Mouse (Mus musculus): ENCODE measurements around the gene Rpl37a. TPM values are rescaled to one million over a fixed set of nuclear protein-coding genes. Genes with fewer than 3 reads are reported as not detected.

The Rpl37a gene
- polyA plus RNA-seq, 1 experiment from 2014 or later: 1,456 TPM

DNA sequence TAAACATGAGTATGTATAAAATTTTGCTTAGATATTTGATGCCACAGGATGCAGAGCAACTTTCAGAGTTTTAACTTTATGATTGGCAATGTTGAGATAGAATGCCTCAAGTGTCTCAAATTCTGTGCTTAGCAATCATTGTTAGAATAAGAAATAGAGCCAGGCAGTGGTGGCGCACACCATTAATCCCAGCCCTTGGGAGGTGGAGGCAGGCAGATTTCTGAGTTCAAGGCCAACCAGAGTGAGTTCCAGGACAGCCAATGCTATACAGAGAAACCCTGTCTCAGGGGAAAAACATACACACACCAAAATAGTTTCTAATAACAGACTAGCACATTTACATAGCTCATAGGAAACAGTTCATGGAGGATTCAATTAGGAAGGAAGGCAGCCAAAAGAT lies 4.0 kb downstream of the Rpl37a start:
- H3K4me1 ChIP-seq (replicated peaks; ENCODE audit: control insufficient read depth, insufficient read depth, low read length): peaks cover 2% of the 10 kb centered on the region; the same call in 1 of the 2 replicates
- no peak overlapping the region for H3K9ac ChIP-seq (ENCODE audit: low read length)
- H3K27me3 ChIP-seq (ENCODE audit: control insufficient read depth, insufficient read depth, low read length): no peaks in the 10 kb centered on the region
- no peak overlapping the region for H3K27ac ChIP-seq (ENCODE audit: low read depth, low read length)
- no peaks in the 10 kb centered on the region; the same call in 1 of the 2 replicates for H3K36me3 ChIP-seq (ENCODE audit: control insufficient read depth, insufficient read depth, low read length)
- H3K4me3 ChIP-seq (ENCODE audit: low read depth, low read length): no peak overlapping the region
- no peak for ATAC-seq (replicated peaks; ENCODE audit: low FRiP score)
- no peaks in the 10 kb centered on the region for H3K9me3 ChIP-seq (ENCODE audit: control insufficient read depth, low read length)
- no peak for DNase-seq (ENCODE audit: low spot score)
- no peak overlapping the region for H3K4me2 ChIP-seq (ENCODE audit: low read depth, low read length, severe bottlenecking)
- 96% methylated on average over 1 of the region's 1 CpGs for WGBS

DNA sequence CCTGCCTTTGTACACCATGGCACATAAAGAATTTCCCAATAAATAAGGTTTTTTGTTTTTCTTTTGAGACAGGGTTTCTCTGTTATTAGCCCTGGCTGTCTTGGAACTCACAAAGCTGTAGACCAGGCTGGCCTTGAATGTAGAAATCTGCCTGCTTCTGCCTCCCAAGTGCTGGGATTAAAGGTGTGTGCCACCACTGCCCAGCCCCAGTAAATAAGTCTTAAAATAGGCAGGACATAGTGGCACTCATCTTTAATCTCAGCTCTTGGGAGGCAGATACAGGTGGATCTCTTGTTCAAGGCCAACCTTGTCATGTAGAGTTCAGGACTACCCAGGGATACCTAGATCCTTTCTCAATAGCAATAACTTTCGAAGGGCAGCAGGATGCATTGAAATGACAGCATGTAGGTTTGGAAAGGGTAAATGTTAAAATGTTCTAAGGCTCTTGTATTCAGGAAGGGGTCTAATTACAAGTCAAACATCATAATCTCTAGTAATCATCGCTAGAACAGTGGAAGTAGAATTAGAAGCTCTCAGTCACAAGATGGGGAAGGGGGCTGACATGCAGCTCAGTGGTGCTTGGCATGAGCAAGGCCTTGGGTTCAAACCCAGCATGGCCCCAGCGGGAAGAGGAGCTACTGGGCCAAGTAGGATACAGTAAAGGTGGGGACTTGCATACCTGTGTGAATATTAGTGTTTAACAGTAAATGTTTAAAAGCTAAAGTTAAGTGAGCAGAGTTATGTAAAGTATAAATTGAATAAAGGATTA lies 4.7 kb downstream of the Rpl37a start:
- Histone ChIP-seq H3K27ac (ENCODE audit: low read depth, low read length) (no peak overlapping the region), H3K4me3 (ENCODE audit: low read depth, low read length) (no peak overlapping the region), H3K9me3 (ENCODE audit: control insufficient read depth, low read length) (no peaks in the 10 kb centered on the region), H3K27me3 (ENCODE audit: control insufficient read depth, insufficient read depth, low read length) (no peaks in the 10 kb centered on the region), H3K4me2 (ENCODE audit: low read depth, low read length, severe bottlenecking) (no peak overlapping the region), H3K36me3 (ENCODE audit: control insufficient read depth, insufficient read depth, low read length) (no peaks in the 10 kb centered on the region; the same call in 1 of the 2 replicates), H3K4me1 (replicated peaks; ENCODE audit: control insufficient read depth, insufficient read depth, low read length) (peaks cover 6% of the 10 kb centered on the region; the same call in 1 of the 2 replicates), H3K9ac (ENCODE audit: low read length) (no peak overlapping the region)
- no peak for DNase-seq (ENCODE audit: low spot score)
- ATAC-seq (replicated peaks; ENCODE audit: low FRiP score): no peak
- WGBS: 76% methylated on average over 3 of the region's 3 CpGs

DNA sequence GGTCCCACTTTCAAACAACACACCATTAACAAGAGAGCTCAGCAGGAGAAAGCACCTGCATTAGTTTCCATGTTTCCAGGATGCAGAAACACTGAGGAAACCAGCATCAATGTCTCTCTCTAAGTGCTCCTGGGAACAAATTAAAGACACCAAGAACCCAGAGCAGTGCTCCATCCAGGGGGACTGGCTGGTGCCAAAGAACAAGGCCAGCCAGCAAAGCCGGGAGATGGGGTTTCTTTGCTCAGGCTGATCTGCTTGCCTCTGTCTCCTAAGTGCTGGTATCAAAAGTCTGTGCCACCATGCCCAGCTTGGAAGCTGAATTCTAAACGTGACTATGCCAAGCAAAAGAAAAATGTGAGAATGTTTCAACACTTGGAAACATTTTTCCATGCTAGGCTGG lies 5.3 kb downstream of the Rpl37a start:
- ATAC-seq (replicated peaks; ENCODE audit: low FRiP score) (no peak), DNase-seq (ENCODE audit: low spot score) (no peak)
- 63% methylated on average over 2 of the region's 2 CpGs for WGBS
- Histone ChIP-seq H3K27ac (ENCODE audit: low read depth, low read length) (no peak overlapping the region), H3K9ac (ENCODE audit: low read length) (no peak overlapping the region), H3K4me1 (replicated peaks; ENCODE audit: control insufficient read depth, insufficient read depth, low read length) (peaks cover 6% of the 10 kb centered on the region; the same call in 1 of the 2 replicates), H3K27me3 (ENCODE audit: control insufficient read depth, insufficient read depth, low read length) (no peaks in the 10 kb centered on the region), H3K4me2 (ENCODE audit: low read depth, low read length, severe bottlenecking) (no peak overlapping the region), H3K9me3 (ENCODE audit: control insufficient read depth, low read length) (no peaks in the 10 kb centered on the region), H3K4me3 (ENCODE audit: low read depth, low read length) (no peak overlapping the region), H3K36me3 (ENCODE audit: control insufficient read depth, insufficient read depth, low read length) (no peaks in the 10 kb centered on the region; the same call in 1 of the 2 replicates)

DNA sequence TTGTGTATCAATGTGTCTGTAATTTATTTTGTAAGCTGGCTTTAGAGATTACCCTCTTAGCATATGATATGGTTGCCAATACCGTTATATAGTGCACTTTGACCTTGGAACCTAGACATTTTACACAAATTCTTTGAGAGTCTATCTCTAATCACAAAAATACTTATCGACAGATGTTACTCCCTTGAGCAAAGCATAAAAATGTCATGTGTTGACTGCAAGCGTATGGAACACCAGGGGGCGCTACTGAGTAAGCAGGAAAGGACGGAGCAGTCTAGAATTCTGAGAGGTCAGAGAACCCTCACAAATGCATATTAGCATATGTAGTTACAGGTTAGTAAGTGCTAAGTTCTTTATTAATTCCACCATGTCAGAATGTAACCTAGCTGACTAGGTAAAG lies 5.8 kb downstream of the Rpl37a start:
- Histone ChIP-seq H3K27ac (ENCODE audit: low read depth, low read length) (no peak overlapping the region), H3K9me3 (ENCODE audit: control insufficient read depth, low read length) (no peaks in the 10 kb centered on the region), H3K9ac (ENCODE audit: low read length) (no peak overlapping the region), H3K36me3 (ENCODE audit: control insufficient read depth, insufficient read depth, low read length) (no peaks in the 10 kb centered on the region; the same call in 1 of the 2 replicates), H3K27me3 (ENCODE audit: control insufficient read depth, insufficient read depth, low read length) (no peaks in the 10 kb centered on the region), H3K4me2 (ENCODE audit: low read depth, low read length, severe bottlenecking) (no peak overlapping the region), H3K4me3 (ENCODE audit: low read depth, low read length) (no peak overlapping the region), H3K4me1 (replicated peaks; ENCODE audit: control insufficient read depth, insufficient read depth, low read length) (peaks cover 6% of the 10 kb centered on the region; the same call in 1 of the 2 replicates)
- DNase-seq (ENCODE audit: low spot score) (peak; percentile 88), ATAC-seq (replicated peaks; ENCODE audit: low FRiP score) (peak; percentile 36; the same call in 1 of the 2 replicates)
- 15% methylated on average over 5 of the region's 5 CpGs for WGBS

DNA sequence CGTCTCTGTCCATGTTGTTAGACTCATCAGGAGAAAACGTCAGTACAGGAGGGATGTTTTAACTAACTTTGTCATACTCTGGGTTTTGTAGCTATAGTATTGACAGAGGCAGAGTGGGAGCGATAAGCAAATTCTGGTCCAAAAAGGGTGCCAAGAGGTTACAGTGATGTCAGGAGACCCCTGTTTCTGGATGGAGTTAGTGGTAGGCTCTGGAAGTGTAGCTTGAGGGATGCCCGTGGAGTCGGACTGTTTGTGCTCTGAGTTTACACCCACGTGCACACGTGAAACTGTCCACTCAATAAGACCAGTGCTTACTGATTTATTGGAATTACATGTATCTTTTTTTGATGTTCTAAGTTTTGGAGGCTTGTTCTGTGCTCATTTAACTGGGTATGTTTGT lies 6.5 kb downstream of the Rpl37a start:
- no peak overlapping the region for H3K4me3 ChIP-seq (ENCODE audit: low read depth, low read length)
- no peaks in the 10 kb centered on the region for H3K27me3 ChIP-seq (ENCODE audit: control insufficient read depth, insufficient read depth, low read length)
- no peak overlapping the region for H3K4me2 ChIP-seq (ENCODE audit: low read depth, low read length, severe bottlenecking)
- DNase-seq (ENCODE audit: low spot score) (no peak), ATAC-seq (replicated peaks; ENCODE audit: low FRiP score) (no peak)
- H3K27ac ChIP-seq (ENCODE audit: low read depth, low read length): no peak overlapping the region
- WGBS: 89% methylated on average over 7 of the region's 7 CpGs
- H3K36me3 ChIP-seq (ENCODE audit: control insufficient read depth, insufficient read depth, low read length): no peaks in the 10 kb centered on the region; the same call in 1 of the 2 replicates
- peaks cover 6% of the 10 kb centered on the region; the same call in 1 of the 2 replicates for H3K4me1 ChIP-seq (replicated peaks; ENCODE audit: control insufficient read depth, insufficient read depth, low read length)
- H3K9ac ChIP-seq (ENCODE audit: low read length): no peak overlapping the region
- H3K9me3 ChIP-seq (ENCODE audit: control insufficient read depth, low read length): no peaks in the 10 kb centered on the region

DNA sequence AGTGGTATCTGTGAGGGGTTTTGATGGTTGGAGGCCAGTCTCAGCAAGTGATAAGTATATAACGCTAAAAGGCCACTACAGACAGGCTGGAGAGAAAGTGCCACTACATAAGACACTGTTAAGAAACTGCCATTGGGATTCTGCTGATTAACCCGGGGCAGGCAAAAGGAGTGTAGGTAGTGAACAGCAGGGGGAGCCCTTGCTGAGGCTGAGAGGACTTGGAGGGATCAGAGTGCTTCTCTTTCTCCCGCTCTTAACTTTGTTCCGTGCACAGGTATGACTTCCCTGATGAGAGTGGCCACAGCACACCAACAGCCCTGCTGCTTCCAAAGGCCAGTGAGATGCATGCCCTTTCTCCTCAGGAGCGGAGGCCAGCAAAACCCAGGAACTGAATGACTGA lies 7.8 kb downstream of the Rpl37a start:
- Histone ChIP-seq H3K9ac (ENCODE audit: low read length) (no peak overlapping the region), H3K4me1 (replicated peaks; ENCODE audit: control insufficient read depth, insufficient read depth, low read length) (peaks cover 3% of the 10 kb centered on the region; the same call in 1 of the 2 replicates), H3K4me3 (ENCODE audit: low read depth, low read length) (no peak overlapping the region), H3K4me2 (ENCODE audit: low read depth, low read length, severe bottlenecking) (no peak overlapping the region), H3K27me3 (ENCODE audit: control insufficient read depth, insufficient read depth, low read length) (no peaks in the 10 kb centered on the region), H3K9me3 (ENCODE audit: control insufficient read depth, low read length) (no peaks in the 10 kb centered on the region), H3K36me3 (ENCODE audit: control insufficient read depth, insufficient read depth, low read length) (no peaks in the 10 kb centered on the region; the same call in 1 of the 2 replicates), H3K27ac (ENCODE audit: low read depth, low read length) (no peak overlapping the region)
- ATAC-seq (replicated peaks; ENCODE audit: low FRiP score) (peak; percentile 74), DNase-seq (ENCODE audit: low spot score) (peak; percentile 85)
- 19% methylated on average over 5 of the region's 5 CpGs for WGBS

DNA sequence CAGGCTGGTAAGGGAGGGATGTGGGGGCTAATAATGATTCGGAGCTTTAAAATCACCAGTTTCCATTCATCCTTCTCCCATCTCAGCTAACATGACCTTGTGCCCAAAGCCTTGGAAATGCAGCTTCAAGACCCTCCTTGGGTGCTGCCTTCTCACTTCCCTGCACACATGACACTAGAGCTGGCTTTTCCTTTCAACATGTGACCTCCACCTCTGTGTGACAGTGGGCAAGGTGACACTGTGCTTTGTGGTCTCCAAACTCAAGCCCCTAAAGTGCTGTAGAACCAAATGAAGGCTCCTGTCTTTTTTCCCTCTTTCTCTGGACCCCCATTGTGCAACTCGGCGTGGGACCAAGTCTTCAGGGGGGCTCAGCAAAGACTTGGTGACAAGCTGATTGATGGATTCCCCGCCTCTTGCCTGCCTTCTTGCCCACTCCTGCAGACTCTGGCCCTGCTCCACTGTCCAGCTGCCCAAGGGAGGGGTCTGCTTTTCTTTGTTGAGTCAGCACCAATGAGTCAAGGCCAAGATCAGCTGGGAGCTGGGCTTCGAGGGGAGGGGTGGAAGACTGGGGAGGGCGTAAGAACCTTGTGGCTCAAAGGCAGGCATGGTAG lies 9.1 kb downstream of the Rpl37a start:
- Histone ChIP-seq H3K4me1 (replicated peaks; ENCODE audit: control insufficient read depth, insufficient read depth, low read length) (peaks cover 3% of the 10 kb centered on the region; the same call in 1 of the 2 replicates), H3K27me3 (ENCODE audit: control insufficient read depth, insufficient read depth, low read length) (no peaks in the 10 kb centered on the region), H3K9ac (ENCODE audit: low read length) (no peak overlapping the region), H3K4me2 (ENCODE audit: low read depth, low read length, severe bottlenecking) (no peak overlapping the region), H3K36me3 (ENCODE audit: control insufficient read depth, insufficient read depth, low read length) (no peaks in the 10 kb centered on the region), H3K9me3 (ENCODE audit: control insufficient read depth, low read length) (no peaks in the 10 kb centered on the region), H3K27ac (ENCODE audit: low read depth, low read length) (no peak overlapping the region), H3K4me3 (ENCODE audit: low read depth, low read length) (no peak overlapping the region)
- DNase-seq (ENCODE audit: low spot score): no peak
- ATAC-seq (replicated peaks; ENCODE audit: low FRiP score): no peak
- 47% methylated on average over 6 of the region's 6 CpGs for whole genome bisulfite sequencing

DNA sequence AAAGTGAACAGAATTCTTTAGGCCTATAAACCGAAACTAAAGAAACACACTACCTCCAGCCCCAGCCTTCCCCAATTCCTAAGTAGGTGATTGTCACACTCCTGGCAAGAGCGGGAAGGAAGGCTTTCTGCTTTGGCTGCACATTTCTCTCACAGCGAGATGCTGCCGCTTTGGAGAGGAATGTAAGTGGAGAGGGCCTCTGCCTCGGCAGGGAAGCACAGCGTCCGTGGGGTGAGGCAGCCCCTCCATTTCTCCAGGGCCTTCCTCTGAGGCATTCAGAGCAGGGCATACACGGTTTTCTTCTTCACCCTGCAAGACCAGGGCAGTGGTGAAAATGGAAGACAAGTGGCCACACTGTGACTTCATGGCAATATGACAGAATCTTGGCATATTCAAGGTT lies 11.6 kb downstream of the Rpl37a start:
- no peak overlapping the region for H3K27ac ChIP-seq (ENCODE audit: low read depth, low read length)
- no peak for ATAC-seq (replicated peaks; ENCODE audit: low FRiP score)
- H3K4me3 ChIP-seq (ENCODE audit: low read depth, low read length): no peak overlapping the region
- H3K4me2 ChIP-seq (ENCODE audit: low read depth, low read length, severe bottlenecking): no peak overlapping the region
- H3K9ac ChIP-seq (ENCODE audit: low read length): no peak overlapping the region
- no peak for DNase-seq (ENCODE audit: low spot score)
- peaks cover 3% of the 10 kb centered on the region; the same call in 1 of the 2 replicates for H3K4me1 ChIP-seq (replicated peaks; ENCODE audit: control insufficient read depth, insufficient read depth, low read length)
- H3K27me3 ChIP-seq (ENCODE audit: control insufficient read depth, insufficient read depth, low read length): no peaks in the 10 kb centered on the region
- 46% methylated on average over 8 of the region's 8 CpGs for WGBS
- no peaks in the 10 kb centered on the region for H3K36me3 ChIP-seq (ENCODE audit: control insufficient read depth, insufficient read depth, low read length)
- no peaks in the 10 kb centered on the region for H3K9me3 ChIP-seq (ENCODE audit: control insufficient read depth, low read length)

Measured in forebrain, embryonic 11.5 days (tissue).